Mouse (Mus musculus) lung, embryonic 14.5 days (tissue): Measurements from ENCODE around the gene Dda1. TPM values are rescaled to one million over a fixed set of nuclear protein-coding genes. Genes with fewer than 3 reads are reported as not detected.
A peak's percentile ranks its signal among the peaks of the same experiment; 100 is the strongest.

Source experiments
- ATAC-seq: fragments of 200-750 bp; cut with Nextera tagmentation; 2 replicates; pipeline ENCODE4 v1.8.0; 2017; ENCODE audit warnings: mild to moderate bottlenecking, moderate TSS enrichment, moderate library complexity; ENCODE audit not compliant: insufficient read depth
- DNase-seq: peaks from one replicate; pipeline ENCODE4 v3.0.0-alpha.2; 2015
- H3K27ac ChIP-seq: fragments of 300-500 bp; sonication (generic); 2 replicates; pipeline ENCODE4 v1.5.1; 2014; ENCODE audit warnings: low read depth, mild to moderate bottlenecking, moderate library complexity
- H3K27me3 ChIP-seq: fragments of 300-500 bp; sonication (generic); 2 replicates; pipeline ENCODE4 v1.6.1; 2014; ENCODE audit warnings: low read length, control low read depth; ENCODE audit not compliant: insufficient read depth
- H3K36me3 ChIP-seq: fragments of 300-500 bp; sonication (generic); 2 replicates; pipeline ENCODE4 v1.6.1; 2014; ENCODE audit warnings: control low read depth; ENCODE audit not compliant: insufficient read depth
- H3K4me1 ChIP-seq: fragments of 300-500 bp; sonication (generic); 2 replicates; pipeline ENCODE4 v1.6.1; 2014; ENCODE audit warnings: antibody characterized with exemption, control low read depth; ENCODE audit not compliant: insufficient read depth
- H3K4me2 ChIP-seq: fragments of 300-500 bp; sonication (generic); 2 replicates; pipeline ENCODE4 v1.6.1; 2014; ENCODE audit warnings: mild to moderate bottlenecking
- H3K4me3 ChIP-seq: fragments of 300-500 bp; sonication (generic); 2 replicates; pipeline ENCODE4 v1.5.1; 2014; ENCODE audit warnings: low read depth, low read length
- H3K9ac ChIP-seq: fragments of 300-500 bp; sonication (generic); 2 replicates; pipeline ENCODE4 v1.6.1; 2014
- H3K9me3 ChIP-seq: fragments of 300-500 bp; sonication (generic); 2 replicates; pipeline ENCODE4 v1.6.1; 2016; ENCODE audit warnings: low read depth, low read length, control low read depth
- CTCF ChIP-seq: IDR thresholded peaks from 2 replicates; pipeline ENCODE4 v1.5.1; 2016; ENCODE audit warnings: antibody characterized with exemption, low read depth
- WGBS: fragments of 180-500 bp; shearing (Covaris S2); extraction: QIAGEN DNeasy Blood & Tissue Kit; methylation state at CpG from one replicate; pipeline ENCODE4 v1.1.7; 2014; 5-methylcytosine and 5-hydroxymethylcytosine counted together
- polyA plus RNA-seq: library from polyadenylated mRNA; unstranded; fragments of >200 nt; fragmentation: Nextera tagmentation; extraction: Ambion mirVana; gene quantifications from 2 replicates; pipeline ENCODE4 v1.2.1, GENCODE M21; 2014

The Dda1 gene
- polyA plus RNA-seq, 1 experiment from 2014 or later: 111 TPM

- Histone ChIP-seq H3K27me3 (no peaks in the 10 kb centered on the region), H3K27ac (peak overlapping the region; percentile 75), H3K4me2 (no peak overlapping the region), H3K36me3 (peaks cover 44% of the 10 kb centered on the region), H3K4me3 (no peak overlapping the region), H3K4me1 (peaks cover 27% of the 10 kb centered on the region), H3K9me3 (no peaks in the 10 kb centered on the region), H3K9ac (no peak overlapping the region)
- 73% methylated on average over 5 of the region's 5 CpGs for WGBS
- peak; percentile 41 for DNase-seq
- ATAC-seq: no peak
- no peak for TF ChIP-seq CTCF
Observed at GRCm38 (mm10) chr8:71495811-71496210, 26.8 kb downstream of the Dda1 start.

DNA sequence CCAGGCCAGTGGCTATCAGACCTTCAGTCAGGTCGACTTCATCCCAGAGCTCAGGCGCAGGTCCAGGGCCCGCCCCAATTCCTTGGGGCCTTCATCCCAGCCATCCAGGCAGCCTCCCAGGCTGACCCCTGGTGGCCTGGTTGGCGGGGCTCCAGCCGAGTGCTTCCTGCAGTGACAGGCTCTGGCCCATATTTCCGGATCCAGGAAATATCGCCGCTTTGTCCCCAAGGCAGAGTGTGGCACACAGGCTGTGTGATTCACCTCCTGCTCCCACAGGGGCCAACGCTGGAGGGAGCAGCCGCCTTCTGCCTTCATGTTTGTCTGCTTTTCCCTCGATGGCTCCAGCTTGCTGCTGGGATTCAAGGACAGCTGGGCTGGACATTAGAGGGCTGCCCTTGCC lies 27.5 kb downstream of the Dda1 start:
- 23% methylated on average over 11 of the region's 11 CpGs for WGBS
- no peak overlapping the region for H3K4me3 ChIP-seq
- H3K9me3 ChIP-seq: no peaks in the 10 kb centered on the region
- ATAC-seq (peak; percentile 53; the same call in 1 of the 2 replicates), DNase-seq (peak; percentile 92)
- peak overlapping the region; percentile 75 for H3K27ac ChIP-seq
- H3K36me3 ChIP-seq: peaks cover 37% of the 10 kb centered on the region
- peak; percentile 62 for TF ChIP-seq CTCF
- H3K4me2 ChIP-seq: no peak overlapping the region
- H3K4me1 ChIP-seq: peaks cover 27% of the 10 kb centered on the region
- H3K27me3 ChIP-seq: no peaks in the 10 kb centered on the region
- H3K9ac ChIP-seq: no peak overlapping the region

DNA sequence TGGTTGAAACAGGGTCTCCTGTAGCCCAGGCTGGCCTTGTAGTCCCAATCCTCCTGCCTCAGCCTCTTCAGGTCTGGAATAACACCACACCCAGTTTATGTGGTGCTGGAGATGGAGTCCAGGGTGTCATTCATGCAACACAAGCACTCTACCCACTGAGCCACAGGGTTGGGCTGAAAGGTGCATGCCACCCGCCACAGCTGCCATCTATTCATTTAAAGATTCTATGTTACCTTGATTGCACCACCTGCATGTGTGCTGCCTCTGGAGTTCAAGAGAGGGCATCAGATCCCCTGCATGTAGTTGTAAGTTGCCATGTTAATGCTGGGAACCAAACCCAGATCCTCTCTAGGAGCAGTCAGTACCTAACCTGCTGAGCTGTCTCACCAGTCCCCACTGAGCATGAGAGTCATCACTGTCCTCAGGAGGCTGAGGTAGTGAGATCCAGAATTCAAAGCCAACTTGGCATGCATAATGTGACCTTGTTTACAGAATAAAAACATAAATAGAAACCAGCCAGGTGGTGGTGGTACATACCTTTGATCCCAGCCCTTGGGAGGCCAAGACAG lies 28.2 kb downstream of the Dda1 start:
- Histone ChIP-seq H3K9me3 (no peaks in the 10 kb centered on the region), H3K4me3 (no peak overlapping the region), H3K4me2 (no peak overlapping the region), H3K27me3 (no peaks in the 10 kb centered on the region), H3K4me1 (peaks cover 27% of the 10 kb centered on the region), H3K36me3 (peaks cover 30% of the 10 kb centered on the region), H3K27ac (peak overlapping the region; percentile 75; the same call in 1 of the 2 replicates), H3K9ac (no peak overlapping the region)
- ATAC-seq: no peak
- no peak for TF ChIP-seq CTCF
- no peak for DNase-seq
- whole genome bisulfite sequencing: 93% methylated on average over 1 of the region's 1 CpGs

DNA sequence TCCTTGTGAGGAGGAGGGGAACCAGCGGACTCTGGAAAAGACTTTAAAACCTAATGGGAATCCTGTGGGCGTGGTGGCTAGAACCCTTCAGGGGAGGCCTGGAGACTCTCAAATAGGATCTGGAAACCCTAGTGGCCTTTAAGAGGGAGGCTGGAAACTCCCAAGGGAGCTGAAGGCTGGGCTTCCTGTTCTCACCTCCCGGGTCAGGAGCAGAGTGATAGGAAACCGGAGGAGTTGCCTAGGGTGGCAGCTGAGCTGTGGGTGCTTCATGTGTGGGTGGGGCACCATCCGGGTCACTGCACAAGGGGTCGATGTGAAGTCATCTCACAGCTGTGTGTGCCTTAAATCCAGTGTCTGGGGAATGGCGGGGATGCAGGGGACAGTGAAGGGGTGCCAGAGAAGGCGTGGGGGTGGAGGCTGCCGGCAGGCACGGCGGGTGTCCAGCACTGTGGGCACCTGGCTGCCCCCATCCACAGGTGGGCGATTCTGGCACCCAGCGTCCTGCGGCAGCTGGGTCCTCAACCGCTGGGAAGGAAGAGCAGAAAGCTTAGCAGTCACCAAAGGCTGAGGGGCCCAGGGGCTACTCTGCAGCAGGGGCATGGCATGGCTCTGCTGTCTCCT lies 29.0 kb downstream of the Dda1 start:
- ATAC-seq: no peak
- no peak overlapping the region for H3K4me3 ChIP-seq
- WGBS: 15% methylated on average over 15 of the region's 15 CpGs
- no peaks in the 10 kb centered on the region for H3K27me3 ChIP-seq
- peak overlapping the region; percentile 37 for H3K4me2 ChIP-seq
- H3K9me3 ChIP-seq: no peaks in the 10 kb centered on the region
- peak overlapping the region; percentile 23; the same call in 1 of the 2 replicates for H3K9ac ChIP-seq
- H3K4me1 ChIP-seq: peaks cover 27% of the 10 kb centered on the region
- H3K27ac ChIP-seq: peak overlapping the region; percentile 81
- H3K36me3 ChIP-seq: peaks cover 22% of the 10 kb centered on the region
- DNase-seq: peak; percentile 54
- no peak for TF ChIP-seq CTCF

GRCm38 (mm10) chr8:71498816-71499690 lies 30.1 kb downstream of the Dda1 start:
- TF ChIP-seq CTCF: no peak
- Histone ChIP-seq H3K4me2 (peak overlapping the region; percentile 37), H3K4me3 (no peak overlapping the region)

GRCm38 (mm10) chr8:71504349-71504748 lies 35.4 kb downstream of the Dda1 start:
- TF ChIP-seq CTCF: no peak
- ATAC-seq: no peak
- Histone ChIP-seq H3K36me3 (0 out of 2 replicates have a peak, but pooled peaks cover 4% of the 10 kb centered on the region), H3K4me2 (no peak overlapping the region), H3K9ac (no peak overlapping the region), H3K9me3 (no peaks in the 10 kb centered on the region), H3K4me1 (peaks cover under 1% of the 10 kb centered on the region; the same call in 1 of the 2 replicates), H3K27me3 (peaks cover 33% of the 10 kb centered on the region), H3K4me3 (no peak overlapping the region), H3K27ac (no peak overlapping the region)
- no peak for DNase-seq
- WGBS: 86% methylated on average over 4 of the region's 4 CpGs

More at GRCm38 (mm10) chr8:71498816-71499690, 30.1 kb downstream of the Dda1 start:
- H3K27me3 ChIP-seq: no peaks in the 10 kb centered on the region
- ATAC-seq: peak; percentile 28; the same call in 1 of the 2 replicates
- H3K27ac ChIP-seq: peak overlapping the region; percentile 81
- peaks cover 27% of the 10 kb centered on the region for H3K4me1 ChIP-seq
- no peak overlapping the region for H3K9ac ChIP-seq
- 16% methylated on average over 16 of the region's 16 CpGs for WGBS
- peak; percentile 65 for DNase-seq
- H3K36me3 ChIP-seq: peaks cover 12% of the 10 kb centered on the region; the same call in 1 of the 2 replicates
- H3K9me3 ChIP-seq: no peaks in the 10 kb centered on the region

GRCm38 (mm10) chr8:71505326-71505725 lies 36.3 kb downstream of the Dda1 start:
- WGBS: 91% methylated on average over 4 of the region's 4 CpGs
- Histone ChIP-seq H3K9me3 (no peaks in the 10 kb centered on the region), H3K4me2 (no peak overlapping the region), H3K36me3 (0 out of 2 replicates have a peak, but pooled peaks cover 4% of the 10 kb centered on the region), H3K27ac (no peak overlapping the region), H3K9ac (no peak overlapping the region), H3K4me3 (no peak overlapping the region), H3K27me3 (peaks cover 33% of the 10 kb centered on the region), H3K4me1 (no peaks in the 10 kb centered on the region)
- no peak for DNase-seq
- ATAC-seq: no peak
- no peak for TF ChIP-seq CTCF
